Mouse (Mus musculus) heart, postnatal 0 days (tissue): Measurements from ENCODE around the gene Ufc1.

Experiments
- CTCF ChIP-seq: IDR thresholded peaks from 2 replicates; pipeline ENCODE4 v1.5.1; 2016; ENCODE audit warnings: antibody characterized with exemption, control low read depth, low read depth
- EP300 ChIP-seq: IDR thresholded peaks from 2 replicates; pipeline ENCODE4 v1.6.1; 2016; ENCODE audit warnings: antibody characterized with exemption, low read depth

GRCm38 (mm10) chr1:171256095-171256818 is 38.6 kb downstream of the Ufc1 start:
- no peak for TF ChIP-seq EP300
- TF ChIP-seq CTCF: no peak
